Mouse (Mus musculus): ENCODE data around the gene Rfpl4.
"Not testable (repeated sequence)": the region's sequence is repeated elsewhere in the genome, so short reads cannot be mapped to it uniquely, and the experiment has no call there.

The Rfpl4 gene

DNA sequence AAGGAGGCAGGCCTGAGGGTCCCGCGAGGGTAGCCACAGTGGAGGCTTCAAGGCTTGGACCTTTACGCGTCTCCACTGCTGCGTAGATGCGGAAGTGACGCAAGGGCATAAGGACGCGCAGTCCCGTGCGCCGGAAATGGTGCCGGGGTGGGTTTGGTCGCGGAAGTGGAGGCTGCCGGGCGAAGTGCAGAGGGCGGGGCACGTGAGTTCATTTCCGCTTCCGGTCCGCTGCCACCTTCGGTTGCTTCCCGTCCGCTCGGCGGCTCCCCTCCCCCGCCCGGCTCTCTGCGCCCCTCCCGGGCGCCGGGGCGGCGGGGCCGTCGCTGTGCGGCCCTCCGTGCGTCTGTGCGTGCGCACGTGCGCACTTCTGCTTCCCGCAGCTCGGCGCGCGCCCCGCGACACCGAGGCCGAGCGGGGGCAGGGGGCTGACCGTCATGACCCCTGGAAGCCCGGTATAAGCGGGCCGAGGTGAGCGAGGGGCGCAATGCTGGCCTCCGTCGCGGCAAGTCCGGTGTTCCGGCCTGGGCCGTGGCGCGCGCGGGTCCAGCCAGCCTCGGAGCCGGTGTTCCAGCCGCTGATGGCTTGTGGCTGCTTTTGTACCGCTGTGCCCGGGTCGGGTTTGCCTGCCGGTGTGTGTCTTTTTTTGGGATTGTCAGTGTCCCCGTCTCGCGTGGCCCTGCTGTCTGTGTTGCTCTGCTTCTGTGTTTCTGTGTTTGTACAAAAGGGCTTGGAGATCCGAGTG, 36.6 kb downstream of the Rfpl4 start, which contains the start of gene Epn1:
TSS of gene Epn1 (plus strand) at position 226 of the 742 bp plus-strand sequence.
- peak; percentile 98 for DNase-seq

DNA sequence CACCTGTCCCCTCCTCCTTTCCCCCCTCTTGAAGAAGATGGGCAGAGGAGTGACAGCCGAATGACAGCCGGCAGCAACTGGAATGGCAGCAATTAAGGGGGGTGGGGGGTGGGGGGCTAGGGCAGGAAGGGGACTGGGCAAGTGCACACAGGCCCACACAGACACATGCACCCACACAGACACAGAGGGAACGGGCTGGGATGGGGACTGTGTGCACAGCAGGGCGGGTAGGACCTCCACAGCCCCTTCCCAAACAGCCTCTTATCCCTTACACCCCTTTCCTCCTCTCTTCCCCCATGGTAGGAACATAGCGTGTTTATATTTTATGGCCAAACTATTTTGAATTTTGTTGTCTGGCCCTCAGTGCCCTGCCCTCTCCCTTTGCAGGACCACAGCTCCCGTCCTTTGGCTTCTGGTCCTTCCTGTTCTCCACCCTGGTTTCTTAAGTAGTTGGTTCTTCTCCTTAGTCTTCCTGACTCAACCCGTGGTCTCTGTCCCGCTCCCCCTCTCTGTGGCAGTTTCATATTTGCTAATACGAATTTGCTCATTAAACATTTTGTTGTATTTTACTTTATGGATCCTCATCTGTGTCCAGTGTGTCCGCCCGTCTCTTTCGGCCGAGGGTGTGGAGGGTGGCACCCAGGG, 37.3 kb downstream of the Rfpl4 start:
- DNase-seq: not testable (repeated sequence)

DNA sequence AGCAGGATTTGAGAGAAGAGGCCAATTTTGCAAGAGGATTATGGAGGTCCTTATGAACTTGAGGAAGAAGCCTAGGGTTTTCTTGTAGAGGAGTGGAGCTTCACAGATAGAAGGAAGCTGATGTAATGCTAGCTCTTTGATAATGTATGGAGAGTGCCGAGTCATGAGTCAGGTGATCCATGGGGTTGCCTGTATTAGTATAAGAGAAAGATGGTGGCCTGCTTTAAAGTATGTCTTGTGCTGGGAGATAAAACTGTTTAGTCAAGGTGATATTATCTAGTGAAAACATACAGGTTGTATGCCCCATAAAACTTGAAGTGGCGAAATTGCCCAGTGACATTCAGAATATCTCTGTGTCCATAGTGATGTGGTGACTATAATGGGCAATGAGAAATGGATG, 39.8 kb downstream of the Rfpl4 start:
- DNase-seq: no peak

DNA sequence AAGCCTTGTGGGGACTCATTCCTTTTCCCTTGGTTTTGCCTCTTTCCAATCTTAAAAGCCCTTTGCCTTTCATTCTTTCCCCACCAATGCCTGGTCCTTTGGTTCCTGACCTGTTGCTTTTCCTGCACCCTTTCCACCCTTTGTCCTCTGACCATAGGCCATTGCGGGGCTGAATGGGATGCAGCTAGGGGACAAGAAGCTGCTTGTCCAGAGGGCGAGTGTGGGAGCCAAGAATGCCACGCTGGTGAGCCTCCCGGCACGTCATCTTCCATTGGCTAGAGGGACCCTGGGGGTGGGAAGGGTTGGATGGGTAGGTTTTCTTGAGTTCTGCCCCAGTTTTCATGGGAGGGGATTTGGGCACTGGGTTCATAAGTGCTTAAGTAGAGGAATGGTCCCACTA, 41.8 kb downstream of the Rfpl4 start:
- no peak for DNase-seq

DNA sequence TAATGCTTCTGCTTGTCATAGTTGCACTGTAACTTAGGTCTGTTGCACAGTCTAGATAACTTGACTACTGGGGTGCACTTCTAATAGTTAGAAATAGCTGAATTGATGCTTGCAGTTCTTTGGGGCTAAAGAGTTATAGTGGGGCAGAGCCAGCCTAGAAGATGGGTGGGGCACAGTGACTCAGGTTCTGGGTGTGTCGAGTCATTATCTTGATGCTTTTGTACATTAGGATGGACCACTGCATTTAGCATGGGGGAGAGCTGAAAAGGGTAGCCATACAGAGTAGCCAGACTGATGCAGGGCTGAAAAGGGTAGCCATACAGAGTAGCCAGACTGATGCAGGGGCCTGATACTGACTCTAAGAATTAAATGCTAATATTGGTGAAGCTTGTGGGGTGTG, 43.2 kb downstream of the Rfpl4 start:
- DNase-seq: no peak

DNA sequence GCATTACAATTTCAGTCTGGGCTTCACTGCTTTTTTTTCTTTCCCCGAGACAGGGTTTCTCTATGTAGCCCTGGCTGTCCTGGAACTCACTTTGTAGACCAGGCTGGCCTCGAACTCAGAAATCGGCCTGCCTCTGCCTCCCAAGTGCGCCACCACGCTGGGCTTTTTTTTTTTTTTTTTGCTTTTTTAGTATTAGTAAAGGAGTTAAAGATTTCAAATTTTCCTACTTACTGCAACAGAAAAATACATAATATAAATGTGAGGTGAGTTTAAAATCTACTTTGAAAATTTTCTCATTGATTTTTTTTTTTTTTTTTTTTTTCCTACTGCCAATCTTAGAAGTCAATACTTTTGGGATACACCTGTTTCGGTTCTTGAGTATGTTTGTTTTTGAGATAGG, 51.9 kb downstream of the Rfpl4 start:
- no peak for DNase-seq

DNA sequence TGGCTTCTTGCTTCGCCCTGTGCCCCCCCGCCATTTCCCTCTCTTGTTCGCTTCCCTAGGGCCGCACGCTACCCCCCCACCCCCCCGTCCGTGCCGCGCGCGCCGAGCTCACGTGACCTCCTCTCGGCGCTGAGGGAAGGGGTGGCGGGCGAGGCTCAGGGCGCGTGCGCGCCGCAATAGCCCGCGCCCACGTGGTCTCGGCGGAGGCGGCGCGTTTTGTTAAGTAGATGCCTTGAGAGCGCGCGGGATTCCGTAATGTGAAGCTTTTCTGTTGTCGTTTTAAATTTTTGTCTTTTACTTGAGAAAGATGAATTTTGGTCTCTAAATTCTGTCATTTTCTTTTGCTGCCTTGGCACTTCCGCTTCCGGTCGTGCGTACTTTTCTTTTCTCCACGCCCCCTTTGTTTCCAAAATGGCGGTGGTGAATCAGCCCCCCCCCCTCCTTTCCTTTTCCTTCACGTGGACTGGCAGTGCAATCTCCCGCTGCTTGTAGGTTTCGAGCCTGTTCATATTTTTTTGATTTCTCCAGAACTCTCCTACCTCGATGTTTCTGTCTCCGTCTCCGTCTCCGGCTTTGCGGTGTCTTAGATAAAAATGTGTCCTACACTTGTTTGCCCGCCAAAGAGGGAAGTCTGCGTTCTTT, 54.3 kb downstream of the Rfpl4 start:
- DNase-seq: peak; percentile 82

DNA sequence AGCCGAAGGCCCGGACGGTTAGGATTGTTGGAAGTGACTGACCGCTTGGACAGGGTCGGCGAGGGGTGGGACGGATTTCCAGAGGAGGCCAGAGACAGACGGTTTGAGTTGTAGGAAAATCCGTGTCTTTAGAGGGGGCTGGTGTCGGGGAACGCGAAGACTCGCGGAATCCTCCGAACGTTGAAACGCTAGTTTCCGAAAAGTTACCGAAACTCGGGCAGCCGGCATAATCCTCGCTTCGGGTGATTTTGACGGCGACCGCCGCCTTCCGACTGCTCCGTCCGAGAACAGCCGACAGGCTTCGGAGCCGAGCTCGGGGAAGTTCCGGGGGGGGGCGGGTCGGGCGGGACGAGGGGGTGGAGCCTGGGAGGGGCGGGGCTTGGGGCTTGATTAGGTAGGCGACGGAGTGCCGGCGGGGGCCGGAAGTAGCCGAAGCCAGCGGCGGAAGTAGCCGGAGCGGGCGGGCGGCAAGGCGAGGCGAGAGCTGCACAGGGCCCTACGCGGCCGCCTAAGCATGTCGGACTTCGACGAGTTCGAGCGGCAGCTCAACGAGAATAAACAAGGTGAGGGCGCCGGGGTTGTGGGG, 54.9 kb downstream of the Rfpl4 start, which contains the start of gene U2af2:
TSS of gene U2af2 (plus strand) at position 370 of the 586 bp plus-strand sequence.
- DNase-seq: peak; percentile 97

DNA sequence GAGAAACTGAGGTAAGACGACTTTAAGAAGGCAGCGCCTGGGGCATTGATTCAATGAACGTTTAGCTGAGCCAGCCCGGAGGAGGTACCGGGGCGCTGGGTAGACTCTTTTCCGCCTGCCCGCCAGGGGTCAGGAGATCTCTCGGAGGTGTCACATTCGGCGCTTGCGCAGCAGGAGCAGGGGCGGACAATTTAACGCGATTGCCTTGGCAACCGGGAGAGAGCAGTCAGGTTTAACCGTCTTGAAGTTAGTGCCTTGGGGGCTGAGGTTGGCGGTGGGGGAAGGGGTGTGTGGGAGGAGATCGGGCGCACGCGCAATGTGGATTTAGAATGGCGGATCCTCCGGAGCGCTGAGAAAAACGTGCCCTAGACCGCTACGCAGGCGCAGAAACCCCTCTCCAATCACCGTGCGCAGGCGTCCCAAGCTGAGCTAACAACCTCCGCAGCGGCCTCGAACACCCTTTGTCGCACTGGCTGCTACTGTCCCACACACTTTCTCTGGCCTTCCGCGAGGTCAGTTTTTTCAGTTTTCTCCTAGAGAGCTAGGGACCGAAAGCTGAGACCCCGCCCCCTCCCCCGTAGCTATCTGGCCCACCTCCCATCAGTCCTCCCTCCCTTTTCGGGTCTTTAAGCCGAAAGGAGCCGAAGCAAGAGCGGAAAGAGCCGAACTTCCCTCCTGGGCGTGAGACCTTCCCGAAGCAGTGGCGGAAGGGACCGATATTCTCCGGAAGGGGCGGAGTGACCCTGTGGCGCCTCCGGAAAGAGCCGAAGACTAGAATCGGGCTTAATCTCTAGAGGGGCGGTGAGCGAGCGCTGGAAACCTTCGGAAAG, 55.6 kb downstream of the Rfpl4 start:
- peak; percentile 99 for DNase-seq

DNA sequence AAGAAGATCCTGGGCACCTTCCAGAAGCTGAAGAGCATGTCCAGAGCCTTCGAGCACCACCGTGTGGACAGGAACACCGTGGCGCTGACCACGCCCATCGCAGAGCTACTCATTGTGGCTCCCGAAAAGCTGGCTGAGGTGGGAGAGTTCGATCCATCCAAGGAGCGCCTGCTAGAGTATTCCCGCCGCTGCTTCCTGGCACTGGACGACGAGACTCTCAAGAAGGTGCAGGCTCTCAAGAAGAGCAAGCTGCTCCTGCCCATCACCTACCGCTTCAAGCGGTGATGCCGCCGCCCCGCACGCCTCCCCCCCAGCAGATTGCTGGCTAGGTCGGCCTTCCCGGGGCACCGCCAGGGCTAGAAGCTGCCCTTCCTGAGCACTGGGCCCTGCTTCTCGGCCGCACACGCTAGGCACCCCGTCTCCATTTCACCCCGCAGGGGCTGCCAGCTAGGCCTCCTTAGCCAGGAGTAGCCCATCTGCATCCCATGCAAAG, 56.5 kb downstream of the Rfpl4 start:
- peak; percentile 89 for DNase-seq

Data from kidney, postnatal 14 days (tissue).